ENCODE assay signal across 14 mouse cellular contexts in genomic region chr3:55758297-55758696, GRCm38 (mm10). TPM values are rescaled to one million over a fixed set of nuclear protein-coding genes. Genes with fewer than 3 reads are reported as not detected.
DNase-seq lines count a peak whose midpoint lies in the region; ATAC-seq and TF ChIP-seq lines count a peak whose summit lies in the region.
"Had no signal": no experiment of that assay in that cellular context is flagged by ENCODE, and none has a peak within 500 bp of the region (broad histone marks: within the 10 kb centered on the region; RNA-seq: fewer than 3 reads in every experiment).

No protein-coding gene starts in this region.

- no peak for TF ChIP-seq EP300 in heart, postnatal 0 days (IDR thresholded peaks at IDR 0.05; ENCODE audit: low read depth)

- no peak overlapping the region for H3K27ac ChIP-seq in heart, postnatal 0 days (ENCODE audit: low read depth)
- peak overlapping the region; percentile 88; the same call in 1 of the 2 replicates for H3K27ac ChIP-seq in midbrain, embryonic 13.5 days
- H3K27ac ChIP-seq in midbrain, embryonic 10.5 days (replicated peaks): no peak overlapping the region
- H3K27ac ChIP-seq in midbrain, embryonic 16.5 days (ENCODE audit: low read length): peak overlapping the region; percentile 73
- H3K27ac ChIP-seq: limb, embryonic 12.5 days; macrophage had no signal

- 61% methylated on average over 8 of the region's 8 CpGs for WGBS in heart, postnatal 0 days
- WGBS in midbrain, embryonic 13.5 days: 61% methylated on average over 8 of the region's 8 CpGs
- WGBS in midbrain, embryonic 10.5 days: 78% methylated on average over 8 of the region's 8 CpGs
- 49% methylated on average over 8 of the region's 8 CpGs for WGBS in midbrain, embryonic 16.5 days

- H3K36me3 ChIP-seq in heart, postnatal 0 days (replicated peaks; ENCODE audit: control insufficient read depth, insufficient read depth, low read length): no peaks in the 10 kb centered on the region
- no peaks in the 10 kb centered on the region for H3K36me3 ChIP-seq in midbrain, embryonic 13.5 days
- no peaks in the 10 kb centered on the region for H3K36me3 ChIP-seq in midbrain, embryonic 10.5 days
- no peaks in the 10 kb centered on the region for H3K36me3 ChIP-seq in midbrain, embryonic 16.5 days (ENCODE audit: control insufficient read depth, insufficient read depth, low read length)
- H3K36me3 ChIP-seq: limb, embryonic 12.5 days had no signal

- H3K4me3 ChIP-seq in heart, postnatal 0 days (ENCODE audit: low read depth, low read length): no peak overlapping the region
- no peak overlapping the region for H3K4me3 ChIP-seq in midbrain, embryonic 13.5 days (replicated peaks)
- no peak overlapping the region for H3K4me3 ChIP-seq in midbrain, embryonic 10.5 days
- H3K4me3 ChIP-seq in midbrain, embryonic 16.5 days (ENCODE audit: low read depth, low read length): no peak overlapping the region
- H3K4me3 ChIP-seq: limb, embryonic 12.5 days had no signal

- no peak for ATAC-seq in heart, postnatal 0 days (ENCODE audit: insufficient read depth, low read depth)
- no peak for ATAC-seq in midbrain, embryonic 13.5 days
- no peak for ATAC-seq in midbrain, embryonic 16.5 days

- no peak overlapping the region for H3K9ac ChIP-seq in heart, postnatal 0 days (replicated peaks; ENCODE audit: low read depth, low read length)
- no peak overlapping the region for H3K9ac ChIP-seq in midbrain, embryonic 13.5 days (replicated peaks)
- no peak overlapping the region for H3K9ac ChIP-seq in midbrain, embryonic 16.5 days (ENCODE audit: low read depth, low read length)
- H3K9ac ChIP-seq: limb, embryonic 12.5 days had no signal

- no peak for DNase-seq in heart, postnatal 0 days (ENCODE audit: low spot score)
- no peak for DNase-seq in heart, postnatal 36 days
- DNase-seq in midbrain, embryonic 10.5 days (ENCODE audit: low spot score): no peak
- peak; percentile 45 for DNase-seq in cerebellum, adult 9-11 months
- no peak for DNase-seq in urinary bladder, postnatal 25 days (ENCODE audit: low spot score)
- DNase-seq in adrenal gland, adult 18-20 months (ENCODE audit: low spot score in 2 of 2): no peak
- DNase-seq: adrenal gland, postnatal 25 days; kidney, postnatal 10 days; thymus, postnatal 25 days had no signal

- no peaks in the 10 kb centered on the region for H3K9me3 ChIP-seq in heart, postnatal 0 days (replicated peaks; ENCODE audit: control insufficient read depth, low read length)
- H3K9me3 ChIP-seq in midbrain, embryonic 13.5 days: no peaks in the 10 kb centered on the region
- no peaks in the 10 kb centered on the region for H3K9me3 ChIP-seq in midbrain, embryonic 10.5 days (replicated peaks)
- no peaks in the 10 kb centered on the region for H3K9me3 ChIP-seq in midbrain, embryonic 16.5 days (replicated peaks; ENCODE audit: control insufficient read depth, low read length, poor library complexity, severe bottlenecking)
- H3K9me3 ChIP-seq: limb, embryonic 12.5 days had no signal

- no peaks in the 10 kb centered on the region for H3K27me3 ChIP-seq in heart, postnatal 0 days (ENCODE audit: control insufficient read depth, insufficient read depth, low read length)
- no peaks in the 10 kb centered on the region for H3K27me3 ChIP-seq in midbrain, embryonic 13.5 days
- peaks cover 51% of the 10 kb centered on the region for H3K27me3 ChIP-seq in midbrain, embryonic 10.5 days (ENCODE audit: low read depth, poor library complexity, severe bottlenecking)
- no peaks in the 10 kb centered on the region for H3K27me3 ChIP-seq in midbrain, embryonic 16.5 days (ENCODE audit: control insufficient read depth, insufficient read depth, low read depth, low read length)
- H3K27me3 ChIP-seq: limb, embryonic 12.5 days had no signal

- peaks cover 5% of the 10 kb centered on the region; the same call in 1 of the 2 replicates for H3K4me1 ChIP-seq in heart, postnatal 0 days (ENCODE audit: control insufficient read depth, insufficient read depth)
- H3K4me1 ChIP-seq in midbrain, embryonic 13.5 days (replicated peaks): peaks cover 51% of the 10 kb centered on the region
- H3K4me1 ChIP-seq in midbrain, embryonic 10.5 days: peaks cover 52% of the 10 kb centered on the region
- H3K4me1 ChIP-seq in midbrain, embryonic 16.5 days (ENCODE audit: control insufficient read depth, insufficient read depth, low read length): peaks cover 42% of the 10 kb centered on the region

- peak; percentile 27 for TF ChIP-seq CTCF in heart, postnatal 0 days (IDR thresholded peaks at IDR 0.05; ENCODE audit: low read depth)

- no peak overlapping the region for H3K4me2 ChIP-seq in heart, postnatal 0 days (ENCODE audit: low read depth, low read length)
- H3K4me2 ChIP-seq in midbrain, embryonic 13.5 days (replicated peaks): no peak overlapping the region
- no peak overlapping the region for H3K4me2 ChIP-seq in midbrain, embryonic 16.5 days (ENCODE audit: low read length)
- H3K4me2 ChIP-seq: limb, embryonic 12.5 days had no signal

- intact Hi-C loops in heart, postnatal 36 days (cut with DNase I): no loop called here

RNA-seq across cellular contexts. Expression of gene Mab21l1, which starts 24.0 kb away (rescaled TPM):
- total RNA-seq in heart, postnatal 0 days (2014; rRNA removed; ENCODE audit: low replicate concordance): not detected in 2 replicates
- 0.27 and 0.33 TPM in 2 replicates for polyA plus RNA-seq in heart, postnatal 0 days (2015; fragmentation: Nextera tagmentation; extraction: Ambion mirVana)
- total RNA-seq in heart, postnatal 36 days (2021): under 1 TPM in 1 of 2 experiments, not detected in 1; 0.11 TPM
- polyA plus RNA-seq in midbrain, embryonic 13.5 days (2015; fragmentation: Nextera tagmentation; extraction: Ambion mirVana): 157 and 181 TPM in 2 replicates
- 33.1 and 47.5 TPM in 2 replicates for polyA plus RNA-seq in midbrain, embryonic 10.5 days (2016; fragmentation: Nextera tagmentation; extraction: Ambion mirVana)
- 136 and 156 TPM in 2 replicates for polyA plus RNA-seq in midbrain, embryonic 16.5 days (2015; fragmentation: Nextera tagmentation; extraction: Ambion mirVana)
- total RNA-seq in adrenal gland, adult 18-20 months (2021): 1 to 10 TPM in 1 of 2 experiments, under 1 TPM in 1; 0.99 to 1.2 TPM
- total RNA-seq: heart, postnatal 14 days had no signal
- polyA plus RNA-seq: macrophage had no signal

Comparison
In these comparisons a context has a peak if more than half of its experiments do, and no peak if none do; other contexts are left out.
1. H3K27ac ChIP-seq: peak in midbrain, embryonic 13.5 days (single experiment) and midbrain, embryonic 16.5 days (single experiment); none in heart, postnatal 0 days (single experiment) and midbrain, embryonic 10.5 days (single experiment).
2. RNA of gene Mab21l1, which starts 24.0 kb away (polyA plus RNA-seq): 157 to 181 TPM in midbrain, embryonic 13.5 days, 136 to 156 TPM in midbrain, embryonic 16.5 days and 33.1 to 47.5 TPM in midbrain, embryonic 10.5 days; 0.27 to 0.33 TPM in heart, postnatal 0 days; every median in the first group is over 10 times any median in the second.